Comparison of ENCODE assay signal across 10 mouse cellular contexts in the genomic region with DNA sequence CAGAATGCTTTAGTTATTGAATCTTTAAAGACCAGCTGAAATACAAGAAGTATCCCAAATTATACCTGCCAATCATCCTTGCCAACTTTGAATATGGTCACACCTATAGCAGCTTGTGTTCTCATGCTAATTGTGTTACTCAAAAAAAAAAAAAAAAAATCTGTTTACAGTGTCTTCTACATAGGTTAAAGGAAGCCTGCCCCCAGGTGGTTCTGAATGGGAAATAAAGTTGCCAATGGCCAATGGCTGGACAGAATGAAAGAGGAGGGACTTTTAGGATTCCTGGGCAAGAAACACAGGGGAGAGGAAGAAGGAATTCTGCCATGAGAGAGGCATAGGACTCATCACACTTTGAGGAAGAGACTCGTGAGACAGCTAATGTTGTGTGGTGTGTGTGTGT.
A peak's percentile ranks its signal among the peaks of the same experiment; 100 is the strongest.
DNase-seq lines count a peak whose midpoint lies in the region; ATAC-seq and TF ChIP-seq lines count a peak whose summit lies in the region.
"Had no signal": no experiment of that assay in that cellular context is flagged by ENCODE, and none has a peak within 500 bp of the region (broad histone marks: within the 10 kb centered on the region; RNA-seq: fewer than 3 reads in every experiment).

No protein-coding gene starts in this region.

- H3K9me3 ChIP-seq in liver, embryonic 11.5 days (ENCODE audit: control insufficient read depth, low read length): no peaks in the 10 kb centered on the region
- H3K9me3 ChIP-seq in embryonic facial prominence, embryonic 11.5 days (replicated peaks; ENCODE audit: control insufficient read depth, low read length): no peaks in the 10 kb centered on the region
- H3K9me3 ChIP-seq: limb, embryonic 15.5 days; neural tube, embryonic 13.5 days had no signal

- H3K4me2 ChIP-seq in liver, embryonic 11.5 days: no peak overlapping the region
- no peak overlapping the region for H3K4me2 ChIP-seq in embryonic facial prominence, embryonic 11.5 days (ENCODE audit: low read depth, low read length)
- H3K4me2 ChIP-seq: limb, embryonic 15.5 days; neural tube, embryonic 13.5 days had no signal

- no peak overlapping the region for H3K4me3 ChIP-seq in liver, adult 2 months (ENCODE audit: insufficient read depth, low read depth, low read length)
- no peak overlapping the region for H3K4me3 ChIP-seq in liver, embryonic 11.5 days (ENCODE audit: low read depth, low read length)
- H3K4me3 ChIP-seq in embryonic facial prominence, embryonic 11.5 days (ENCODE audit: low read depth, low read length): no peak overlapping the region
- H3K4me3 ChIP-seq: limb, embryonic 15.5 days; neural tube, embryonic 13.5 days had no signal

- no peaks in the 10 kb centered on the region for H3K36me3 ChIP-seq in liver, adult 2 months (ENCODE audit: control insufficient read depth, insufficient read depth, low read length)
- no peaks in the 10 kb centered on the region for H3K36me3 ChIP-seq in liver, embryonic 11.5 days (ENCODE audit: control insufficient read depth, insufficient read depth, low read length)
- H3K36me3 ChIP-seq in embryonic facial prominence, embryonic 11.5 days (replicated peaks; ENCODE audit: control insufficient read depth, insufficient read depth, low read depth, low read length): no peaks in the 10 kb centered on the region
- H3K36me3 ChIP-seq: limb, embryonic 15.5 days; neural tube, embryonic 13.5 days had no signal

- TF ChIP-seq CTCF in liver, adult 2 months (IDR thresholded peaks at IDR 0.05; ENCODE audit: low read depth, low read length): no peak

- no peak overlapping the region for H3K9ac ChIP-seq in liver, adult 2 months (ENCODE audit: low read depth, low read length)
- no peak overlapping the region for H3K9ac ChIP-seq in liver, embryonic 11.5 days (ENCODE audit: low read depth, low read length)
- H3K9ac ChIP-seq in embryonic facial prominence, embryonic 11.5 days (replicated peaks; ENCODE audit: low read length): no peak overlapping the region
- H3K9ac ChIP-seq: limb, embryonic 15.5 days; neural tube, embryonic 13.5 days had no signal

- no peaks in the 10 kb centered on the region for H3K79me2 ChIP-seq in liver, adult 2 months (ENCODE audit: control insufficient read depth, insufficient read depth, low read length)

- no peak for ATAC-seq in liver, embryonic 11.5 days (replicated peaks; ENCODE audit: low FRiP score)
- ATAC-seq in embryonic facial prominence, embryonic 11.5 days (replicated peaks; ENCODE audit: insufficient number of reproducible peaks, low FRiP score, low TSS enrichment, low read depth): no peak
- ATAC-seq in megakaryocyte-erythroid progenitor cell, adult 5-6 weeks (replicated peaks; ENCODE audit: low FRiP score, low TSS enrichment, poor library complexity, severe bottlenecking): no peak

- H3K27me3 ChIP-seq in liver, adult 2 months (ENCODE audit: control insufficient read depth, insufficient read depth, low read length): no peaks in the 10 kb centered on the region
- H3K27me3 ChIP-seq in liver, embryonic 11.5 days (replicated peaks; ENCODE audit: control insufficient read depth, insufficient read depth, low read length): no peaks in the 10 kb centered on the region
- no peaks in the 10 kb centered on the region for H3K27me3 ChIP-seq in embryonic facial prominence, embryonic 11.5 days (ENCODE audit: control insufficient read depth, insufficient read depth, low read length)
- H3K27me3 ChIP-seq: limb, embryonic 15.5 days; neural tube, embryonic 13.5 days had no signal

- TF ChIP-seq POLR2A in liver, adult 2 months (IDR thresholded peaks at IDR 0.05; ENCODE audit: extremely low read depth, insufficient read depth, low read length): no peak

- peak; percentile 15 for DNase-seq in liver, adult 2 months (ENCODE audit: extremely low read depth, low read depth, low spot score)
- DNase-seq in liver, embryonic 11.5 days (ENCODE audit: low spot score): no peak
- peak; percentile 13 for DNase-seq in WW6 (ENCODE audit: low read depth, low spot score)
- DNase-seq in embryonic facial prominence, embryonic 11.5 days (ENCODE audit: low spot score): peak; percentile 57
- DNase-seq in lung, postnatal 14 days: peak; percentile 26
- DNase-seq in cerebellum, postnatal 36 days: no peak
- no peak for DNase-seq in right cerebral cortex, postnatal 4 days

- WGBS in liver, adult 2 months: 76% methylated on average over 1 of the region's 1 CpGs
- WGBS in liver, embryonic 11.5 days: 73% methylated on average over 1 of the region's 1 CpGs
- WGBS in embryonic facial prominence, embryonic 11.5 days: 52% methylated on average over 1 of the region's 1 CpGs

- H3K27ac ChIP-seq in liver, adult 2 months (replicated peaks; ENCODE audit: insufficient read depth, low read depth, low read length): no peak overlapping the region
- H3K27ac ChIP-seq in liver, embryonic 11.5 days (ENCODE audit: low read depth, low read length): no peak overlapping the region
- H3K27ac ChIP-seq in embryonic facial prominence, embryonic 11.5 days (replicated peaks; ENCODE audit: low read depth, low read length): no peak overlapping the region
- H3K27ac ChIP-seq: limb, embryonic 15.5 days; neural tube, embryonic 13.5 days had no signal

- H3K4me1 ChIP-seq in liver, adult 2 months (ENCODE audit: control insufficient read depth, insufficient read depth, low read length): no peaks in the 10 kb centered on the region
- no peaks in the 10 kb centered on the region for H3K4me1 ChIP-seq in liver, embryonic 11.5 days (replicated peaks; ENCODE audit: control insufficient read depth, insufficient read depth, low read length)
- H3K4me1 ChIP-seq in embryonic facial prominence, embryonic 11.5 days (ENCODE audit: control insufficient read depth, insufficient read depth, low read length): no peaks in the 10 kb centered on the region
- H3K4me1 ChIP-seq: neural tube, embryonic 13.5 days had no signal

Comparison
In these comparisons a context has a peak if more than half of its experiments do, and no peak if none do; other contexts are left out.
1. DNase-seq: peak in liver, adult 2 months (single experiment), WW6 (single experiment), embryonic facial prominence, embryonic 11.5 days (single experiment) and lung, postnatal 14 days (single experiment); none in liver, embryonic 11.5 days (single experiment), cerebellum, postnatal 36 days (0 of 2) and right cerebral cortex, postnatal 4 days (single experiment).